Mouse (Mus musculus): ENCODE measurements around the gene Acot6. TPM values are rescaled to one million over a fixed set of nuclear protein-coding genes. Genes with fewer than 3 reads are reported as not detected.

Acot6 gene
- total and polyA plus RNA-seq, 3 experiments: 3.2 to 3.3 TPM; not detected in 1

DNA sequence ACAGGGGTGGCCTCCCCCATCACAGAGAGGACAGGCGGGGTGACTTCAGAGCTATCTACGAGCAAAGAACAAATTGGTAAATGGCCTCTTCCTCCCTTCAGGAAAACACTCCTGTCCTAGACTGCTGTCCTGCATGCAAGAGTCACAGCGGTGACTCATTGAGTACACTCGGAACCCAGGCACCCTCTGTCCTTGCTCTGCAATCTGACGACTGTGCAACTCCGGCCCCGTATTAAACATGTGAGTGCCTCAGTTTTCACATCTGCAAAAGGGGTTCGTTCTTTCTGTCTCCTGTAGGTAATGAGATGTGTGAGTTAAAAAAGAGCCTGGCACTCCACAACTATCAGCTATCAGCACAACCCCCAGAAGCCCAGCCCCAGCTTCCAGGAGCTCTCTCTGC, 60.0 kb downstream of the Acot6 start:
- Histone ChIP-seq H3K9ac (ENCODE audit: control insufficient read depth, low read depth, low read length, poor library complexity, severe bottlenecking) (no peak overlapping the region), H3K4me1 (ENCODE audit: control insufficient read depth in 1 of 2, insufficient read depth in 2 of 2, low read length in 2 of 2) (no peaks in the 10 kb centered on the region), H3K27ac (ENCODE audit: control insufficient read depth, low read depth, low read length) (no peak overlapping the region), H3K36me3 (ENCODE audit: control insufficient read depth in 1 of 2, insufficient read depth in 2 of 2, low read length in 2 of 2) (peaks cover 0 to 15% of the 10 kb centered on the region in 2 experiments; a peak in 2 of 4 replicates), H3K9me3 (replicated peaks; ENCODE audit: insufficient read depth, low read length) (no peaks in the 10 kb centered on the region), H3K79me2 (ENCODE audit: control insufficient read depth, insufficient read depth, low read length, poor library complexity) (peaks cover 4% of the 10 kb centered on the region; the same call in 1 of the 2 replicates), H3K27me3 (ENCODE audit: control insufficient read depth in 1 of 2, insufficient read depth in 2 of 2, low read length in 2 of 2) (no peaks in the 10 kb centered on the region), H3K4me3 (ENCODE audit: control insufficient read depth in 1 of 2, insufficient read depth in 1 of 2, low read depth in 2 of 2, low read length in 2 of 2) (no peak overlapping the region)
- TF ChIP-seq JUND (IDR thresholded peaks at IDR 0.05; ENCODE audit: low read depth, low read length) (no peak), ZC3H11A (IDR thresholded peaks at IDR 0.05; ENCODE audit: low read depth, low read length) (no peak), MEF2A (IDR thresholded peaks at IDR 0.05; ENCODE audit: extremely low read depth, insufficient replicate concordance, low read depth, low read length, poor library complexity, severe bottlenecking) (no peak), NELFE (IDR thresholded peaks at IDR 0.05; ENCODE audit: low read depth, low read length) (no peak), TBP (IDR thresholded peaks at IDR 0.05; ENCODE audit: low read depth, low read length) (no peak), ETS1 (IDR thresholded peaks at IDR 0.05; ENCODE audit: low read depth, low read length) (no peak), BHLHE40 (IDR thresholded peaks at IDR 0.05; ENCODE audit: borderline replicate concordance, low read depth, low read length) (no peak), USF1 (IDR thresholded peaks at IDR 0.05; ENCODE audit: low read depth, low read length) (no peak), MAX (IDR thresholded peaks at IDR 0.05; ENCODE audit: low read length) (no peak), MXI1 (IDR thresholded peaks at IDR 0.05; ENCODE audit: low read depth, low read length) (no peak), E2F4 (IDR thresholded peaks at IDR 0.05; ENCODE audit: borderline replicate concordance, low read depth, low read length) (no peak), MAFK (IDR thresholded peaks at IDR 0.05; ENCODE audit: borderline replicate concordance, low read depth, low read length) (no peak)
- no peak for DNase-seq (ENCODE audit: low read depth, low spot score)

Other genes with a start within 250 kb of the Acot6 start
- 8.4 and 10.6 TPM in 2 replicates for gene Numb, start 178.7 kb upstream of the Acot6 start, total RNA-seq (2012; rRNA removed)
- 10 to 100 TPM in 1 of 2 experiments, not detected in 1; 14.6 TPM for gene Numb, start 178.7 kb upstream of the Acot6 start, polyA plus RNA-seq (2012; ENCODE audit: insufficient read depth in 1 of 2, insufficient read length in 2 of 2, low read depth in 1 of 2, low replicate concordance in 2 of 2, missing spikeins in 1 of 2)
- gene Riox1, start 150.0 kb upstream of the Acot6 start, total RNA-seq (2012; rRNA removed): 43.4 and 46.6 TPM in 2 replicates
- gene Riox1, start 150.0 kb upstream of the Acot6 start, polyA plus RNA-seq (2012; ENCODE audit: insufficient read depth in 1 of 2, insufficient read length in 2 of 2, low read depth in 1 of 2, low replicate concordance in 2 of 2, missing spikeins in 1 of 2): 10 to 100 TPM in 1 of 2 experiments, not detected in 1; 47.1 TPM
- not detected in 2 replicates for gene Heatr4, start 115.8 kb upstream of the Acot6 start, total RNA-seq (2012; rRNA removed)
- under 1 TPM in 1 of 2 experiments, not detected in 1; 0.03 TPM for gene Heatr4, start 115.8 kb upstream of the Acot6 start, polyA plus RNA-seq (2012; ENCODE audit: insufficient read depth in 1 of 2, insufficient read length in 2 of 2, low read depth in 1 of 2, low replicate concordance in 2 of 2, missing spikeins in 1 of 2)
- gene Acot2, start 112.8 kb upstream of the Acot6 start, total RNA-seq (2012; rRNA removed): 9.8 and 14.6 TPM in 2 replicates
- gene Acot2, start 112.8 kb upstream of the Acot6 start, polyA plus RNA-seq (2012; ENCODE audit: insufficient read depth in 1 of 2, insufficient read length in 2 of 2, low read depth in 1 of 2, low replicate concordance in 2 of 2, missing spikeins in 1 of 2): 10 to 100 TPM in 1 of 2 experiments, not detected in 1; 13.0 TPM
- 1.5 and 1.9 TPM in 2 replicates for gene Acot1, start 91.2 kb upstream of the Acot6 start, total RNA-seq (2012; rRNA removed)
- 10 to 100 TPM in 1 of 2 experiments, not detected in 1; 12.7 TPM for gene Acot1, start 91.2 kb upstream of the Acot6 start, polyA plus RNA-seq (2012; ENCODE audit: insufficient read depth in 1 of 2, insufficient read length in 2 of 2, low read depth in 1 of 2, low replicate concordance in 2 of 2, missing spikeins in 1 of 2)
- gene Acot4, start 62.3 kb upstream of the Acot6 start, total RNA-seq (2012; rRNA removed): 0.08 TPM in 1 of 2 replicates, not detected in the other
- under 1 TPM in 1 of 2 experiments, not detected in 1; 0.08 TPM for gene Acot4, start 62.3 kb upstream of the Acot6 start, polyA plus RNA-seq (2012; ENCODE audit: insufficient read depth in 1 of 2, insufficient read length in 2 of 2, low read depth in 1 of 2, low replicate concordance in 2 of 2, missing spikeins in 1 of 2)
- gene Gm49366, start 61.7 kb upstream of the Acot6 start, total RNA-seq (2012; rRNA removed): not detected in 2 replicates
- gene Gm49366, start 61.7 kb upstream of the Acot6 start, polyA plus RNA-seq (2012; ENCODE audit: insufficient read depth in 1 of 2, insufficient read length in 2 of 2, low read depth in 1 of 2, low replicate concordance in 2 of 2, missing spikeins in 1 of 2): not detected
- gene Acot3, start 48.5 kb upstream of the Acot6 start, total RNA-seq (2012; rRNA removed): not detected in 2 replicates
- not detected for gene Acot3, start 48.5 kb upstream of the Acot6 start, polyA plus RNA-seq (2012; ENCODE audit: insufficient read depth in 1 of 2, insufficient read length in 2 of 2, low read depth in 1 of 2, low replicate concordance in 2 of 2, missing spikeins in 1 of 2)
- gene Acot5, start 31.3 kb upstream of the Acot6 start, total RNA-seq (2012; rRNA removed): not detected in 2 replicates
- gene Acot5, start 31.3 kb upstream of the Acot6 start, polyA plus RNA-seq (2012; ENCODE audit: insufficient read depth in 1 of 2, insufficient read length in 2 of 2, low read depth in 1 of 2, low replicate concordance in 2 of 2, missing spikeins in 1 of 2): not detected
- 0.98 and 1.3 TPM in 2 replicates for gene Dnal1, start 13.7 kb downstream of the Acot6 start, total RNA-seq (2012; rRNA removed)
- 1 to 10 TPM in 1 of 2 experiments, not detected in 1; 1.7 TPM for gene Dnal1, start 13.7 kb downstream of the Acot6 start, polyA plus RNA-seq (2012; ENCODE audit: insufficient read depth in 1 of 2, insufficient read length in 2 of 2, low read depth in 1 of 2, low replicate concordance in 2 of 2, missing spikeins in 1 of 2)
- 0.10 and 0.31 TPM in 2 replicates for gene Pnma1, start 47.8 kb downstream of the Acot6 start, total RNA-seq (2012; rRNA removed)
- gene Pnma1, start 47.8 kb downstream of the Acot6 start, polyA plus RNA-seq (2012; ENCODE audit: insufficient read depth in 1 of 2, insufficient read length in 2 of 2, low read depth in 1 of 2, low replicate concordance in 2 of 2, missing spikeins in 1 of 2): under 1 TPM in 1 of 2 experiments, not detected in 1; 0.46 TPM
- 7.7 TPM in 2 replicates for gene Elmsan1, start 118.2 kb downstream of the Acot6 start, total RNA-seq (2012; rRNA removed)
- 10 to 100 TPM in 1 of 2 experiments, not detected in 1; 25.3 TPM for gene Elmsan1, start 118.2 kb downstream of the Acot6 start, polyA plus RNA-seq (2012; ENCODE audit: insufficient read depth in 1 of 2, insufficient read length in 2 of 2, low read depth in 1 of 2, low replicate concordance in 2 of 2, missing spikeins in 1 of 2)
- 32.6 and 33.0 TPM in 2 replicates for gene Ptgr2, start 184.6 kb downstream of the Acot6 start, total RNA-seq (2012; rRNA removed)
- 10 to 100 TPM in 1 of 2 experiments, not detected in 1; 35.9 TPM for gene Ptgr2, start 184.6 kb downstream of the Acot6 start, polyA plus RNA-seq (2012; ENCODE audit: insufficient read depth in 1 of 2, insufficient read length in 2 of 2, low read depth in 1 of 2, low replicate concordance in 2 of 2, missing spikeins in 1 of 2)
- 45.5 and 45.7 TPM in 2 replicates for gene Zfp410, start 216.2 kb downstream of the Acot6 start, total RNA-seq (2012; rRNA removed)
- gene Zfp410, start 216.2 kb downstream of the Acot6 start, polyA plus RNA-seq (2012; ENCODE audit: insufficient read depth in 1 of 2, insufficient read length in 2 of 2, low read depth in 1 of 2, low replicate concordance in 2 of 2, missing spikeins in 1 of 2): 100 to 1,000 TPM; 182 to 189 TPM